In the genomic region with DNA sequence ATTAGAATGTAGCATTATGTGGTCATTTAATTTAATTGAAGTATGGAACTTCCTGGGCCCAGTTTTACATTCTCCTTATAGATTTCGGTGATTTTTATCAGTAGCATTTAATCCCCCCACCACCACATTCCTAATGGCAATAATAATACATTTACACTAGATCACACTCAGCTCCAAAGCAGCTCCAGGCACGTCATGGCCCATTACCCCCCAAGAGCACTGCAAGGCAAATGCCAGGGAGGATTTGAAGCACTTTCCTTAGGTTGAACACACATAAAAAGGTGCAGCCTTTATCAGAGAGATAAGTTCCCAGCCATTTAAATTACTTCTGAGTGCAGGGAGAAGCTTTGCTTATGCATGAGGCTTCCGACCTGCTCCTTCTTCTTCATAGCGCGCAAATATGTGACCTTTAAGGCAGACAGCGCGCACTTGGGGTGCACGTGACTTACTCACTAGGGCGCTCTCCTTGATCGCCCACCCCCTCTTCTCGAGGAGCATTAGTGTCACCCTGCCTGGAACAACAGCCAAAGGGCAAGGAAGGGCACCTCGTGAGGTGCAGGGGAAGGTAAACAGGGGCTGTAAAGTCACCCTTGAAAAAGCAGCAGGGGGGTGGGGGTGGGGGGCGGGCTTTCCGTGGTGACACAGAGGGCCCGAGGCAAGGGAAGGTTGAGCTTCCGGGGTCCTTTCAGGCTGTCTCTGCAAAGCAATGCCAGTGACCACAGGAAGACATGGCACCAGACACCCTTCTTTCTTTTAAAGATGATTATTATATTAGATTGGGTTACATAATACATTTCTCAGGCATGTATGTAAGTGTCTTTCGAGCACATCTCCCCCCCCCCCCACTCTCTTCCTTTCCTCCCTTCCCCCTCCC, we compare ENCODE assay signal across 8 mouse cellular contexts.
DNase-seq lines count a peak whose midpoint lies in the region; ATAC-seq lines count a peak whose summit lies in the region.

No protein-coding gene starts in this region.

- 0 out of 2 replicates have a peak overlapping the region, but pooled peaks have one; percentile 13 for H3K9ac ChIP-seq in lung, embryonic 16.5 days (ENCODE audit: low read length)
- no peak overlapping the region for H3K9ac ChIP-seq in hindbrain, embryonic 13.5 days
- no peak overlapping the region for H3K9ac ChIP-seq in limb, embryonic 12.5 days (replicated peaks)

- peak overlapping the region; percentile 49 for H3K4me2 ChIP-seq in lung, embryonic 16.5 days (ENCODE audit: low read depth, low read length)
- H3K4me2 ChIP-seq in hindbrain, embryonic 13.5 days = peak overlapping the region; percentile 45
- peak overlapping the region; percentile 41 for H3K4me2 ChIP-seq in limb, embryonic 12.5 days

- H3K27ac ChIP-seq in lung, embryonic 16.5 days (ENCODE audit: low read length) = no peak overlapping the region
- peak overlapping the region; percentile 78 for H3K27ac ChIP-seq in hindbrain, embryonic 13.5 days
- H3K27ac ChIP-seq in limb, embryonic 12.5 days = no peak overlapping the region

- H3K36me3 ChIP-seq in lung, embryonic 16.5 days (ENCODE audit: control insufficient read depth, insufficient read depth, low read length) = no peaks in the 10 kb centered on the region
- no peaks in the 10 kb centered on the region for H3K36me3 ChIP-seq in hindbrain, embryonic 13.5 days
- H3K36me3 ChIP-seq in limb, embryonic 12.5 days = no peaks in the 10 kb centered on the region

- DNase-seq in lung, postnatal 25 days (ENCODE audit: low spot score) = no peak
- peak; percentile 24 for DNase-seq in thymus, postnatal 25 days
- no peak for DNase-seq in frontal cortex, postnatal 14 days (ENCODE audit: low spot score in 2 of 2)

- peak overlapping the region; percentile 23 for H3K4me3 ChIP-seq in lung, embryonic 16.5 days (ENCODE audit: low read length)
- peak overlapping the region; percentile 8; the same call in 1 of the 2 replicates for H3K4me3 ChIP-seq in hindbrain, embryonic 13.5 days
- H3K4me3 ChIP-seq in limb, embryonic 12.5 days (replicated peaks) = no peak overlapping the region

- ATAC-seq in lung, embryonic 16.5 days (ENCODE audit: low read depth) = no peak; the same call in 1 of the 2 replicates
- peak; percentile 60 for ATAC-seq in hindbrain, embryonic 13.5 days (ENCODE audit: low FRiP score)
- ATAC-seq in limb, embryonic 12.5 days (ENCODE audit: insufficient number of reproducible peaks, insufficient read depth, low FRiP score, low TSS enrichment, low read depth) = no peak
- no peak for ATAC-seq in inflammation-experienced regulatory T-cells, adult 6 months
- ATAC-seq in granulocyte monocyte progenitor cell, adult 5-6 weeks (replicated peaks; ENCODE audit: poor library complexity, severe bottlenecking) = no peak

- no peaks in the 10 kb centered on the region for H3K27me3 ChIP-seq in lung, embryonic 16.5 days (ENCODE audit: control insufficient read depth, insufficient read depth, low read depth, low read length)
- no peaks in the 10 kb centered on the region for H3K27me3 ChIP-seq in hindbrain, embryonic 13.5 days
- no peaks in the 10 kb centered on the region for H3K27me3 ChIP-seq in limb, embryonic 12.5 days

- WGBS in lung, embryonic 16.5 days = 15% methylated on average over 17 of the region's 17 CpGs
- WGBS in hindbrain, embryonic 13.5 days = 21% methylated on average over 17 of the region's 17 CpGs
- WGBS in limb, embryonic 12.5 days = 26% methylated on average over 16 of the region's 17 CpGs

- H3K4me1 ChIP-seq in lung, embryonic 16.5 days (replicated peaks; ENCODE audit: control insufficient read depth, insufficient read depth, low read length) = peaks cover 3% of the 10 kb centered on the region; the same call in 1 of the 2 replicates
- peaks cover 34% of the 10 kb centered on the region for H3K4me1 ChIP-seq in hindbrain, embryonic 13.5 days (replicated peaks)
- H3K4me1 ChIP-seq in limb, embryonic 12.5 days (replicated peaks) = peaks cover 10% of the 10 kb centered on the region; the same call in 1 of the 2 replicates

- no peaks in the 10 kb centered on the region for H3K9me3 ChIP-seq in lung, embryonic 16.5 days (ENCODE audit: control insufficient read depth, low read length)
- no peaks in the 10 kb centered on the region for H3K9me3 ChIP-seq in hindbrain, embryonic 13.5 days
- H3K9me3 ChIP-seq in limb, embryonic 12.5 days = no peaks in the 10 kb centered on the region
